In the genomic region with DNA sequence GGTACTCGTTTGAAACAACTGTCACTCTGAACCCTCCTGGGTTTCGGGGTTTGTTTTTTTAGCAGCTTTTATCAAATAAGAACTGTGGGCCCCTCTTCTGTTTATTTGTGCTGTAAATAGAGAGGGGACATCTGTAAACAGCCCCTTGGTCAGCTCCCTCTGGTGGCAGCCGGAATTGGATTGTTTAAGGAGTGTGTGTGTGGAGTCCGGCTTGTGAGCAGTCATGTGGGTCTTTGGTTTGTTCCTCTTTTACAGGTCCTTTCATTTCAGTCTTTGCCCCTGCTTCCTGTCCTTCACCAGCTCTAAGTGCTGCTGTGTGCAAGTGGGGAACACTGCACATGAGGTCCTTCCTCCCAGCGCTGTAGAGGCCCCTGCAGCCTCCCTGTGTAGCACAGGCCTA, we compare ENCODE assay signal across 12 mouse cellular contexts. TPM values are rescaled to one million over a fixed set of nuclear protein-coding genes. Genes with fewer than 3 reads are reported as not detected.
A peak's percentile ranks its signal among the peaks of the same experiment; 100 is the strongest.
DNase-seq lines count a peak whose midpoint lies in the region; ATAC-seq and TF ChIP-seq lines count a peak whose summit lies in the region.
"Had no signal": no experiment of that assay in that cellular context is flagged by ENCODE, and none has a peak within 500 bp of the region (broad histone marks: within the 10 kb centered on the region; RNA-seq: fewer than 3 reads in every experiment).

No protein-coding gene starts in this region.

- TF ChIP-seq POLR2A in bone marrow macrophage, adult 2 months (IDR thresholded peaks at IDR 0.05; ENCODE audit: borderline replicate concordance, low read depth, low read length): no peak

- H3K9me3 ChIP-seq in kidney, postnatal 0 days (replicated peaks; ENCODE audit: low read length): no peaks in the 10 kb centered on the region
- H3K9me3 ChIP-seq: embryonic facial prominence, embryonic 13.5 days; hindbrain, embryonic 15.5 days had no signal

- H3K9ac ChIP-seq in kidney, postnatal 0 days (ENCODE audit: low read depth, low read length): no peak overlapping the region
- H3K9ac ChIP-seq: embryonic facial prominence, embryonic 13.5 days; hindbrain, embryonic 15.5 days had no signal

- WGBS in kidney, postnatal 0 days: 69% methylated on average over 5 of the region's 5 CpGs

- TF ChIP-seq CTCF in kidney, postnatal 0 days (IDR thresholded peaks at IDR 0.05; ENCODE audit: low read depth): peak; percentile 49; the same call in 1 of the 2 replicates
- TF ChIP-seq CTCF in bone marrow macrophage, adult 2 months (IDR thresholded peaks at IDR 0.05; ENCODE audit: low read depth, low read length): peak; percentile 78

- no peak overlapping the region for H3K4me2 ChIP-seq in kidney, postnatal 0 days (ENCODE audit: low read length)
- H3K4me2 ChIP-seq: embryonic facial prominence, embryonic 13.5 days; hindbrain, embryonic 15.5 days had no signal

- H3K4me1 ChIP-seq in kidney, postnatal 0 days (replicated peaks; ENCODE audit: insufficient read depth, low read length): no peaks in the 10 kb centered on the region
- H3K4me1 ChIP-seq in bone marrow macrophage, adult 2 months (ENCODE audit: control insufficient read depth, insufficient read depth, low read length): peaks cover 25% of the 10 kb centered on the region
- H3K4me1 ChIP-seq: embryonic facial prominence, embryonic 13.5 days; hindbrain, embryonic 15.5 days had no signal

- ATAC-seq in kidney, postnatal 0 days (replicated peaks; ENCODE audit: low FRiP score, low read depth): no peak
- peak; percentile 90 for ATAC-seq in megakaryocyte progenitor cell, adult 5-6 weeks (replicated peaks; ENCODE audit: poor library complexity)

- no peak overlapping the region for H3K27ac ChIP-seq in kidney, postnatal 0 days
- H3K27ac ChIP-seq in bone marrow macrophage, adult 2 months (ENCODE audit: insufficient read depth, low read depth, low read length): peak overlapping the region; percentile 95
- H3K27ac ChIP-seq: embryonic facial prominence, embryonic 13.5 days; hindbrain, embryonic 15.5 days had no signal

- H3K27me3 ChIP-seq in kidney, postnatal 0 days (ENCODE audit: insufficient read depth, low read length): no peaks in the 10 kb centered on the region
- H3K27me3 ChIP-seq: embryonic facial prominence, embryonic 13.5 days; hindbrain, embryonic 15.5 days had no signal

- DNase-seq in kidney, postnatal 0 days (ENCODE audit: low spot score): no peak
- no peak for DNase-seq in kidney, adult 18-20 months
- peak; percentile 50 for DNase-seq in 416B (ENCODE audit: low read depth)
- DNase-seq in urinary bladder, adult 2 months (ENCODE audit: low spot score): no peak
- DNase-seq in ovary, postnatal 10 days (ENCODE audit: low spot score): no peak
- DNase-seq: thymus, adult 18-20 months had no signal

- peaks cover 35% of the 10 kb centered on the region; the same call in 1 of the 2 replicates for H3K36me3 ChIP-seq in kidney, postnatal 0 days (ENCODE audit: insufficient read depth, low read length)

- no peak overlapping the region for H3K4me3 ChIP-seq in kidney, postnatal 0 days (replicated peaks; ENCODE audit: low read depth, low read length)
- no peak overlapping the region for H3K4me3 ChIP-seq in bone marrow macrophage, adult 2 months (ENCODE audit: insufficient read depth, low read length)
- H3K4me3 ChIP-seq: embryonic facial prominence, embryonic 13.5 days; hindbrain, embryonic 15.5 days had no signal

RNA-seq across cellular contexts. Expression of gene Gm13420, which starts 12.1 kb away (rescaled TPM):
- polyA plus RNA-seq in kidney, postnatal 0 days (2015; fragmentation: Nextera tagmentation; extraction: Ambion mirVana): 3.8 and 4.5 TPM in 2 replicates
- not detected in 2 replicates for polyA plus RNA-seq in bone marrow macrophage, adult 2 months (2012; ENCODE audit: insufficient read depth, insufficient read length, missing spikeins)
- not detected in 2 replicates for total RNA-seq in megakaryocyte progenitor cell, adult 5-6 weeks (2015)
- total RNA-seq in megakaryocyte progenitor cell, adult 5-6 weeks (2017): not detected in 2 replicates
- polyA plus RNA-seq in urinary bladder, adult 2 months (2012; rRNA removed): not detected in 2 replicates
- polyA plus RNA-seq: embryonic facial prominence, embryonic 13.5 days; limb, embryonic 11.5 days; neural tube, embryonic 11.5 days had no signal

RNA-seq across cellular contexts. Expression of gene Gm13547, which starts 19.7 kb away (rescaled TPM):
- 0.41 TPM in 1 of 2 replicates, not detected in the other for polyA plus RNA-seq in kidney, postnatal 0 days (2015; fragmentation: Nextera tagmentation; extraction: Ambion mirVana)
- 1.1 TPM in 1 of 2 replicates, not detected in the other for polyA plus RNA-seq in bone marrow macrophage, adult 2 months (2012; ENCODE audit: insufficient read depth, insufficient read length, missing spikeins)
- not detected in 2 replicates for total RNA-seq in megakaryocyte progenitor cell, adult 5-6 weeks (2015)
- not detected in 2 replicates for total RNA-seq in megakaryocyte progenitor cell, adult 5-6 weeks (2017)
- polyA plus RNA-seq in urinary bladder, adult 2 months (2012; rRNA removed): not detected in 2 replicates
- polyA plus RNA-seq: embryonic facial prominence, embryonic 13.5 days; limb, embryonic 11.5 days; neural tube, embryonic 11.5 days had no signal

RNA-seq across cellular contexts. Expression of gene Coq4, which starts 47.9 kb away (rescaled TPM):
- 29.3 and 31.1 TPM in 2 replicates for polyA plus RNA-seq in kidney, postnatal 0 days (2015; fragmentation: Nextera tagmentation; extraction: Ambion mirVana)
- 7.2 and 7.7 TPM in 2 replicates for polyA plus RNA-seq in bone marrow macrophage, adult 2 months (2012; ENCODE audit: insufficient read depth, insufficient read length, missing spikeins)
- 17.4 and 18.2 TPM in 2 replicates for total RNA-seq in megakaryocyte progenitor cell, adult 5-6 weeks (2015)
- 10.5 and 12.5 TPM in 2 replicates for total RNA-seq in megakaryocyte progenitor cell, adult 5-6 weeks (2017)
- 24.3 and 25.7 TPM in 2 replicates for polyA plus RNA-seq in urinary bladder, adult 2 months (2012; rRNA removed)

RNA-seq across cellular contexts. Expression of gene Trub2, which starts 48.9 kb away (rescaled TPM):
- polyA plus RNA-seq in kidney, postnatal 0 days (2015; fragmentation: Nextera tagmentation; extraction: Ambion mirVana): 24.1 and 25.9 TPM in 2 replicates
- 18.0 and 19.0 TPM in 2 replicates for polyA plus RNA-seq in bone marrow macrophage, adult 2 months (2012; ENCODE audit: insufficient read depth, insufficient read length, missing spikeins)
- 17.4 and 22.9 TPM in 2 replicates for total RNA-seq in megakaryocyte progenitor cell, adult 5-6 weeks (2015)
- 46.2 and 57.1 TPM in 2 replicates for total RNA-seq in megakaryocyte progenitor cell, adult 5-6 weeks (2017)
- polyA plus RNA-seq in urinary bladder, adult 2 months (2012; rRNA removed): 21.6 and 26.1 TPM in 2 replicates
